Mouse (Mus musculus): ENCODE measurements at regions not wholly inside any gene's neighbourhood (a gene's known extent, or its start where the extent isn't known, plus 50 kb on each side); places are given as distances from the start of the nearest gene placed in this dataset.
A peak's percentile ranks its signal among the peaks of the same experiment; 100 is the strongest.
"Not testable (repeated sequence)": the region's sequence is repeated elsewhere in the genome, so short reads cannot be mapped to it uniquely, and the experiment has no call there.

- Histone ChIP-seq H3K4me2 (replicated peaks; ENCODE audit: low read depth, low read length) (no peak overlapping the region), H3K27ac (ENCODE audit: low read length) (no peak overlapping the region), H3K4me3 (ENCODE audit: low read depth, low read length) (no peak overlapping the region), H3K9ac (replicated peaks; ENCODE audit: low read depth) (no peak overlapping the region), H3K36me3 (ENCODE audit: insufficient read depth, low read length) (no peaks in the 10 kb centered on the region), H3K27me3 (replicated peaks; ENCODE audit: insufficient read depth, low read length) (no peaks in the 10 kb centered on the region), H3K9me3 (ENCODE audit: low read length) (no peaks in the 10 kb centered on the region), H3K4me1 (ENCODE audit: insufficient read depth, low read depth, low read length) (peaks cover 5% of the 10 kb centered on the region; the same call in 1 of the 2 replicates)
- DNase-seq (ENCODE audit: low spot score) (peak; percentile 43), ATAC-seq (peak; percentile 53)
- 0 out of 2 replicates have a peak, but pooled peaks have one; percentile 30 for TF ChIP-seq EP300 (IDR thresholded peaks at IDR 0.05)
- TF ChIP-seq CTCF (IDR thresholded peaks at IDR 0.05), result no peak
Measured at GRCm38 (mm10) chr14:54125510-54125909, 128.4 kb downstream of the Dad1 start.

GRCm38 (mm10) chr14:54121973-54122372 lies 131.9 kb downstream of the Dad1 start:
- TF ChIP-seq EP300 (IDR thresholded peaks at IDR 0.05) (no peak), CTCF (IDR thresholded peaks at IDR 0.05) (no peak)
- Histone ChIP-seq H3K9ac (replicated peaks; ENCODE audit: low read depth) (no peak overlapping the region), H3K4me2 (replicated peaks; ENCODE audit: low read depth, low read length) (no peak overlapping the region), H3K36me3 (ENCODE audit: insufficient read depth, low read length) (no peaks in the 10 kb centered on the region), H3K4me1 (ENCODE audit: insufficient read depth, low read depth, low read length) (peaks cover 5% of the 10 kb centered on the region; the same call in 1 of the 2 replicates), H3K27me3 (replicated peaks; ENCODE audit: insufficient read depth, low read length) (no peaks in the 10 kb centered on the region), H3K9me3 (ENCODE audit: low read length) (no peaks in the 10 kb centered on the region), H3K27ac (ENCODE audit: low read length) (no peak overlapping the region), H3K4me3 (ENCODE audit: low read depth, low read length) (no peak overlapping the region)
- no peak for ATAC-seq
- DNase-seq (ENCODE audit: low spot score), result no peak
- WGBS, result 43% methylated on average over 7 of the region's 7 CpGs

GRCm38 (mm10) chr14:54121340-54121739 lies 132.6 kb downstream of the Dad1 start:
- Histone ChIP-seq H3K4me2 (replicated peaks; ENCODE audit: low read depth, low read length) (no peak overlapping the region), H3K27me3 (replicated peaks; ENCODE audit: insufficient read depth, low read length) (no peaks in the 10 kb centered on the region), H3K9ac (replicated peaks; ENCODE audit: low read depth) (no peak overlapping the region), H3K36me3 (ENCODE audit: insufficient read depth, low read length) (no peaks in the 10 kb centered on the region), H3K27ac (ENCODE audit: low read length) (no peak overlapping the region), H3K4me1 (ENCODE audit: insufficient read depth, low read depth, low read length) (peaks cover 5% of the 10 kb centered on the region; the same call in 1 of the 2 replicates), H3K4me3 (ENCODE audit: low read depth, low read length) (no peak overlapping the region), H3K9me3 (ENCODE audit: low read length) (no peaks in the 10 kb centered on the region)
- no peak; the same call in 1 of the 2 replicates for ATAC-seq
- TF ChIP-seq CTCF (IDR thresholded peaks at IDR 0.05), result no peak
- TF ChIP-seq EP300 (IDR thresholded peaks at IDR 0.05), result peak; percentile 48; the same call in 1 of the 2 replicates
- WGBS, result 67% methylated on average over 4 of the region's 4 CpGs
- no peak for DNase-seq (ENCODE audit: low spot score)

GRCm38 (mm10) chr14:54120194-54120593 lies 133.7 kb downstream of the Dad1 start:
- Histone ChIP-seq H3K9ac (replicated peaks; ENCODE audit: low read depth) (no peak overlapping the region), H3K27ac (ENCODE audit: low read length) (no peak overlapping the region), H3K36me3 (ENCODE audit: insufficient read depth, low read length) (no peaks in the 10 kb centered on the region), H3K9me3 (ENCODE audit: low read length) (no peaks in the 10 kb centered on the region), H3K4me3 (ENCODE audit: low read depth, low read length) (no peak overlapping the region), H3K27me3 (replicated peaks; ENCODE audit: insufficient read depth, low read length) (no peaks in the 10 kb centered on the region), H3K4me1 (ENCODE audit: insufficient read depth, low read depth, low read length) (peaks cover 5% of the 10 kb centered on the region; the same call in 1 of the 2 replicates), H3K4me2 (replicated peaks; ENCODE audit: low read depth, low read length) (no peak overlapping the region)
- no peak for ATAC-seq
- WGBS, result 86% methylated on average over 5 of the region's 5 CpGs
- no peak for TF ChIP-seq CTCF (IDR thresholded peaks at IDR 0.05)
- TF ChIP-seq EP300 (IDR thresholded peaks at IDR 0.05), result no peak
- no peak for DNase-seq (ENCODE audit: low spot score)

- not testable (repeated sequence) for H3K27me3 ChIP-seq (replicated peaks; ENCODE audit: insufficient read depth, low read length); H3K9me3 ChIP-seq (ENCODE audit: low read length); H3K27ac ChIP-seq (ENCODE audit: low read length); DNase-seq (ENCODE audit: low spot score); ATAC-seq; H3K4me2 ChIP-seq (replicated peaks; ENCODE audit: low read depth, low read length); H3K4me1 ChIP-seq (ENCODE audit: insufficient read depth, low read depth, low read length); H3K4me3 ChIP-seq (ENCODE audit: low read depth, low read length); H3K36me3 ChIP-seq (ENCODE audit: insufficient read depth, low read length); H3K9ac ChIP-seq (replicated peaks; ENCODE audit: low read depth)
- WGBS, result 97% methylated on average over 8 of the region's 8 CpGs
Measured at GRCm38 (mm10) chr14:54117607-54118006, 136.3 kb downstream of the Dad1 start.

GRCm38 (mm10) chr14:54113216-54113615 lies 140.7 kb downstream of the Dad1 start:
- no peaks in the 10 kb centered on the region for H3K36me3 ChIP-seq (ENCODE audit: insufficient read depth, low read length)
- WGBS, result 57% methylated on average over 2 of the region's 2 CpGs
- H3K27me3 ChIP-seq (replicated peaks; ENCODE audit: insufficient read depth, low read length), result no peaks in the 10 kb centered on the region
- TF ChIP-seq EP300 (IDR thresholded peaks at IDR 0.05), result no peak
- TF ChIP-seq CTCF (IDR thresholded peaks at IDR 0.05), result no peak
- no peak overlapping the region for H3K9ac ChIP-seq (replicated peaks; ENCODE audit: low read depth)
- no peak overlapping the region for H3K4me2 ChIP-seq (replicated peaks; ENCODE audit: low read depth, low read length)
- DNase-seq (ENCODE audit: low spot score) (no peak), ATAC-seq (no peak)
- no peaks in the 10 kb centered on the region for H3K9me3 ChIP-seq (ENCODE audit: low read length)
- H3K4me1 ChIP-seq (ENCODE audit: insufficient read depth, low read depth, low read length), result peaks cover 6% of the 10 kb centered on the region; the same call in 1 of the 2 replicates
- no peak overlapping the region for H3K4me3 ChIP-seq (ENCODE audit: low read depth, low read length)
- no peak overlapping the region for H3K27ac ChIP-seq (ENCODE audit: low read length)

DNA sequence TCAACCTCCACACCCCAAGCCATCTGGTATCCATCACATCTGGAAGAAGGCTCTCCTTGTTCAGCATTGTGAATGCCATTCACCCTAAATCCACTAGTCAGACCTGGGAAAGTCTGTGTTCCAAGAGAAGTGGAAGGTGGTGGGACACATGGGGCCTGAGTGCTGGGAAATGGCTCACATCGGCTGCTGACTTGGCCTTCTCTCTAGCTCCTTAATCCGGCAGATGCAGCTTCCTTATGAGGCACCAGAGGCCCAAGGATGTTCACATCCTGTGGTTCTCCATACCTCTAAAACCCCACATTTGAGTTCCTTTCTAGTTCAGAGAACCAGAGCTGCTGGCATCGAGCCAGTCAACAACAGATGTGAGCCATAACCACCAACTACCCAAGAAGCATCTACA lies 142.9 kb downstream of the Dad1 start:
- WGBS, result 36% methylated on average over 3 of the region's 3 CpGs
- no peak overlapping the region for H3K27ac ChIP-seq (ENCODE audit: low read length)
- no peak for ATAC-seq

More for the DNA sequence above, 142.9 kb downstream of the Dad1 start:
- Histone ChIP-seq H3K4me3 (ENCODE audit: low read depth, low read length) (no peak overlapping the region), H3K4me2 (replicated peaks; ENCODE audit: low read depth, low read length) (no peak overlapping the region), H3K36me3 (ENCODE audit: insufficient read depth, low read length) (no peaks in the 10 kb centered on the region), H3K9me3 (ENCODE audit: low read length) (no peaks in the 10 kb centered on the region), H3K27me3 (replicated peaks; ENCODE audit: insufficient read depth, low read length) (no peaks in the 10 kb centered on the region), H3K9ac (replicated peaks; ENCODE audit: low read depth) (no peak overlapping the region), H3K4me1 (ENCODE audit: insufficient read depth, low read depth, low read length) (peaks cover 6% of the 10 kb centered on the region; the same call in 1 of the 2 replicates)
- DNase-seq (ENCODE audit: low spot score), result no peak
- TF ChIP-seq CTCF (IDR thresholded peaks at IDR 0.05), result no peak
- no peak for TF ChIP-seq EP300 (IDR thresholded peaks at IDR 0.05)

All from lung, postnatal 0 days (tissue).